Mouse (Mus musculus) heart, embryonic 14.5 days (tissue): Measurements from ENCODE around the gene Hrk. TPM values are rescaled to one million over a fixed set of nuclear protein-coding genes. Genes with fewer than 3 reads are reported as not detected.

Source experiments
- ATAC-seq: fragments of 200-750 bp; cut with Nextera tagmentation; 2 replicates; pipeline ENCODE4 v1.8.0; 2017; ENCODE audit warnings: low read depth, moderate TSS enrichment; ENCODE audit not compliant: insufficient number of reproducible peaks, insufficient read depth, low FRiP score
- H3K27ac ChIP-seq, 2 experiments: fragments of 200-500 bp in 1 of 2; fragments of 300-500 bp in 1 of 2; sonication (generic) in 1 of 2; replicated peaks in 1 of 2; 2 replicates each; pipeline ENCODE4 v1.5.1; 2012 to 2014; ENCODE audit warnings: low read depth in 2 of 2, low read length in 2 of 2, control low read depth in 1 of 2, mild to moderate bottlenecking in 1 of 2, mixed read lengths in 1 of 2; ENCODE audit not compliant: control insufficient read depth in 1 of 2, insufficient read depth in 1 of 2
- H3K27me3 ChIP-seq: fragments of 300-500 bp; sonication (generic); 2 replicates; pipeline ENCODE4 v1.6.1; 2014; ENCODE audit warnings: mild to moderate bottlenecking, low read length, control low read depth; ENCODE audit not compliant: control insufficient read depth, insufficient read depth
- H3K36me3 ChIP-seq: fragments of 300-500 bp; sonication (generic); 2 replicates; pipeline ENCODE4 v1.6.1; 2014; ENCODE audit warnings: mild to moderate bottlenecking, control low read depth, low read length, mixed read lengths; ENCODE audit not compliant: control insufficient read depth, insufficient read depth
- H3K4me1 ChIP-seq, 2 experiments: fragments of 200-500 bp in 1 of 2; fragments of 300-500 bp in 1 of 2; sonication (generic) in 1 of 2; 2 replicates each; pipeline ENCODE4 v1.6.1; 2012 to 2014; ENCODE audit warnings: low read length in 2 of 2, control low read depth in 1 of 2, mixed read lengths in 1 of 2; ENCODE audit not compliant: control insufficient read depth in 2 of 2, insufficient read depth in 2 of 2
- H3K4me2 ChIP-seq: fragments of 300-500 bp; sonication (generic); 2 replicates; pipeline ENCODE4 v1.6.1; 2014; ENCODE audit warnings: mild to moderate bottlenecking, low read length
- H3K4me3 ChIP-seq, 2 experiments: fragments of 200-500 bp in 1 of 2; fragments of 300-500 bp in 1 of 2; sonication (generic) in 1 of 2; 2 replicates each; pipeline ENCODE4 v1.5.1; 2012 to 2014; ENCODE audit warnings: low read length in 2 of 2, mild to moderate bottlenecking in 2 of 2, control low read depth in 1 of 2, low read depth in 1 of 2, moderate library complexity in 1 of 2; ENCODE audit not compliant: control insufficient read depth in 1 of 2, insufficient read depth in 1 of 2
- H3K9ac ChIP-seq: fragments of 300-500 bp; sonication (generic); 2 replicates; pipeline ENCODE4 v1.6.1; 2014; ENCODE audit warnings: mild to moderate bottlenecking, low read length
- H3K9me3 ChIP-seq: fragments of 300-500 bp; sonication (generic); 2 replicates; pipeline ENCODE4 v1.6.1; 2016; ENCODE audit warnings: low read length, control low read depth; ENCODE audit not compliant: control insufficient read depth
- WGBS: fragments of 180-500 bp; shearing (Covaris S2); extraction: QIAGEN DNeasy Blood & Tissue Kit; methylation state at CpG from one replicate; pipeline ENCODE4 v1.1.7; 2014; 5-methylcytosine and 5-hydroxymethylcytosine counted together
- polyA plus RNA-seq: library from polyadenylated mRNA; unstranded; fragments of >200 nt; fragmentation: Nextera tagmentation; extraction: Ambion mirVana; gene quantifications from 2 replicates; pipeline ENCODE4 v1.2.1, GENCODE M21; 2014

Hrk gene
- polyA plus RNA-seq, 1 experiment from 2014 or later = 0.09 TPM

- no peak overlapping the region for H3K9ac ChIP-seq
- no peak overlapping the region for H3K4me3 ChIP-seq
- no peaks in the 10 kb centered on the region for H3K27me3 ChIP-seq
- H3K27ac ChIP-seq = peak overlapping the region; percentile 23 to 43; a peak in 3 of 4 replicates
- H3K4me1 ChIP-seq = peaks cover 32 to 56% of the 10 kb centered on the region in 2 experiments
- H3K4me2 ChIP-seq = no peak overlapping the region
- 39% methylated on average over 9 of the region's 9 CpGs for WGBS
- H3K36me3 ChIP-seq = peaks cover 45% of the 10 kb centered on the region
- H3K9me3 ChIP-seq = no peaks in the 10 kb centered on the region
- ATAC-seq = peak; percentile 28
Observed at GRCm38 (mm10) chr5:118128651-118129050, 35.8 kb upstream of the Hrk start.

- H3K27ac ChIP-seq = no peak overlapping the region
- H3K9ac ChIP-seq = no peak overlapping the region
- H3K4me2 ChIP-seq = no peak overlapping the region
- H3K27me3 ChIP-seq = no peaks in the 10 kb centered on the region
- 91% methylated on average over 5 of the region's 5 CpGs for WGBS
- H3K4me3 ChIP-seq = no peak overlapping the region
- no peaks in the 10 kb centered on the region for H3K9me3 ChIP-seq
- peaks cover 9 to 21% of the 10 kb centered on the region in 2 experiments for H3K4me1 ChIP-seq
- peaks cover 47% of the 10 kb centered on the region for H3K36me3 ChIP-seq
- no peak for ATAC-seq
Observed at GRCm38 (mm10) chr5:118136391-118136790, 28.1 kb upstream of the Hrk start.

- H3K36me3 ChIP-seq = peaks cover 52% of the 10 kb centered on the region
Observed at GRCm38 (mm10) chr5:118139630-118140029, 24.8 kb upstream of the Hrk start.

GRCm38 (mm10) chr5:118142471-118142870 is 22.0 kb upstream of the Hrk start:
- H3K4me1 ChIP-seq = peaks cover 28 to 34% of the 10 kb centered on the region in 2 experiments
- 87% methylated on average over 8 of the region's 8 CpGs for WGBS

More at GRCm38 (mm10) chr5:118139630-118140029, 24.8 kb upstream of the Hrk start:
- H3K4me3 ChIP-seq = no peak overlapping the region
- WGBS = 75% methylated on average over 8 of the region's 8 CpGs
- H3K9me3 ChIP-seq = no peaks in the 10 kb centered on the region
- no peak for ATAC-seq
- no peak overlapping the region for H3K4me2 ChIP-seq
- H3K27me3 ChIP-seq = no peaks in the 10 kb centered on the region
- H3K27ac ChIP-seq = no peak overlapping the region
- H3K4me1 ChIP-seq = peaks cover 9 to 13% of the 10 kb centered on the region in 2 experiments; a peak in 3 of 4 replicates
- H3K9ac ChIP-seq = no peak overlapping the region

GRCm38 (mm10) chr5:118143211-118144026 is 21.0 kb upstream of the Hrk start:
- 83% methylated on average over 12 of the region's 12 CpGs for WGBS
- H3K4me3 ChIP-seq = no peak overlapping the region
- H3K36me3 ChIP-seq = peaks cover 45% of the 10 kb centered on the region
- no peaks in the 10 kb centered on the region for H3K27me3 ChIP-seq
- no peaks in the 10 kb centered on the region for H3K9me3 ChIP-seq
- no peak overlapping the region for H3K27ac ChIP-seq
- H3K4me2 ChIP-seq = no peak overlapping the region
- peaks cover 29 to 41% of the 10 kb centered on the region in 2 experiments for H3K4me1 ChIP-seq
- ATAC-seq = no peak
- no peak overlapping the region for H3K9ac ChIP-seq

More at GRCm38 (mm10) chr5:118142471-118142870, 22.0 kb upstream of the Hrk start:
- peaks cover 51% of the 10 kb centered on the region for H3K36me3 ChIP-seq
- no peaks in the 10 kb centered on the region for H3K27me3 ChIP-seq
- H3K27ac ChIP-seq = no peak overlapping the region
- no peak for ATAC-seq
- H3K9me3 ChIP-seq = no peaks in the 10 kb centered on the region
- no peak overlapping the region for H3K9ac ChIP-seq
- no peak overlapping the region for H3K4me2 ChIP-seq
- no peak overlapping the region for H3K4me3 ChIP-seq

- ATAC-seq = no peak
- Histone ChIP-seq H3K4me3 (no peak overlapping the region), H3K9ac (no peak overlapping the region), H3K36me3 (peaks cover 36% of the 10 kb centered on the region), H3K4me2 (no peak overlapping the region), H3K4me1 (peaks cover 31 to 45% of the 10 kb centered on the region in 2 experiments), H3K9me3 (no peaks in the 10 kb centered on the region), H3K27me3 (no peaks in the 10 kb centered on the region), H3K27ac (no peak overlapping the region)
- 71% methylated on average over 4 of the region's 4 CpGs for WGBS
Observed at GRCm38 (mm10) chr5:118144327-118144726, 20.1 kb upstream of the Hrk start.

- Histone ChIP-seq H3K9me3 (no peaks in the 10 kb centered on the region), H3K4me3 (no peak overlapping the region), H3K27me3 (no peaks in the 10 kb centered on the region), H3K9ac (no peak overlapping the region; the same call in 1 of the 2 replicates), H3K27ac (no peak overlapping the region), H3K4me1 (peaks cover 32 to 50% of the 10 kb centered on the region in 2 experiments), H3K36me3 (peaks cover 32% of the 10 kb centered on the region), H3K4me2 (no peak overlapping the region)
- WGBS = 58% methylated on average over 6 of the region's 6 CpGs
- ATAC-seq = no peak
Observed at GRCm38 (mm10) chr5:118144770-118145169, 19.7 kb upstream of the Hrk start.
